Mouse (Mus musculus) WW6 (cell line): Measurements from ENCODE around the gene Cyba.

Experiments
- DNase-seq: peaks from one replicate; pipeline ENCODE4 v3.0.0-alpha.2; 2013; ENCODE audit warnings: low read depth, low spot score

The Cyba gene

DNA sequence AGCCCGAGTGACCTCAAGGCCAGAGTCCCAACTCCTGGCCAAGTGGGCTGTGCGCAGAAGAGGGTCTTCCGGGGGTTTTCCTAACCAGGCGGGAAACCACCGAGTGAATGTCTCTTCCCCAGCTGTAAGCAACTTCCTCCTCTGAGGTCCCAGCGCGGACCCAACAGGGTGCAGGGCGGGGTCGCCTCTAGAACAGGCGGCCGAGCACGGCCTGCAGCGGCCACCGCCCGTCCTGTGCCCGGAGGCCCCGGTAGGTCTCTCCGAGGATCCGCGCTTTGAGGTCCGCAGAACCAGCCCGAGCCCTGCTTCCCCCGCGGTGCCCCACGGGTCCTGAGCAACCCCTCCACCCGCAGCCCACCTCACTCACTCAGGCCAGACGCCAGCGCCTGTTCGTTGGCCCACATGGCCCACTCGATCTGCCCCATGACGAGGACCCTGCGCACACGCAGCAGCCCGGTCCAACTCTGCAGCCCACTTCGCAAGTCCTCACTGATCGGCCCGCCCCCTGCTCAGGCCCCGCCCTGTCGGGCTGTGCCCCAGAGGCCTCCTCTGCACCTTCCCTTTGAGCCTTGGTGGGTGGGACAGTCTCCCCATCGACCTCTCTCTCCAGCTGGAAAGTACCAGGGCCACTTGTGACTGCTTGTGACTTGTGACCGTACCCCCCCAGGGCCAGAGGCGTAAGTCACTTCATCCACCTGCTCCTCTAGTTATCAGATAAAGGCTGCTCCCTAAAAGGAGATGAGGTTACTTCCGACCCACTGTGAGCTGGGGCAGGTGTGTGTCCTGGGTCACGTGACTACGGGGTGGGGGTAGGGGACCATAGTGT lies at the start of gene Cyba:
Gene Cyba (minus strand): TSS at position 488 of the 826 bp plus-strand sequence.
- no peak for DNase-seq

DNA sequence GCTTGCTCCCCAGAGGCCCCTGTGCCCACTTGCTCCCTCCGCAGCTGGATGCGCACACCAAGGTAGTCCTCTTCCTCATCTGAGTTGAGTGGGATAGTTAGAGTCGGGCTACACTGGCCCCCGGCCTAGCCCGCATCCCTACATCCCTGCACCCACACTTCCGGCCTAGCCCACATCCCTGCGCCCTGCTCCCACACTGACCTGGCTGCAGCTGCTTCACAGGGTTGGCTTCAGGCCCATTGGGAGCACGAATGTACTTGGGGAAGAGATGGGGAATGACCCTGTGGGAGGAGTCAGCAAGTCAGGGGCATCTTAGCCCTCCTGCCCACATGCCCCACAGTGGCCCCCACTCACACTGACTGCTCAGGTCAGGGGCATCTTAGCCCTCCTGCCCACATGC lies 49.7 kb upstream of the Cyba start:
- no peak for DNase-seq

DNA sequence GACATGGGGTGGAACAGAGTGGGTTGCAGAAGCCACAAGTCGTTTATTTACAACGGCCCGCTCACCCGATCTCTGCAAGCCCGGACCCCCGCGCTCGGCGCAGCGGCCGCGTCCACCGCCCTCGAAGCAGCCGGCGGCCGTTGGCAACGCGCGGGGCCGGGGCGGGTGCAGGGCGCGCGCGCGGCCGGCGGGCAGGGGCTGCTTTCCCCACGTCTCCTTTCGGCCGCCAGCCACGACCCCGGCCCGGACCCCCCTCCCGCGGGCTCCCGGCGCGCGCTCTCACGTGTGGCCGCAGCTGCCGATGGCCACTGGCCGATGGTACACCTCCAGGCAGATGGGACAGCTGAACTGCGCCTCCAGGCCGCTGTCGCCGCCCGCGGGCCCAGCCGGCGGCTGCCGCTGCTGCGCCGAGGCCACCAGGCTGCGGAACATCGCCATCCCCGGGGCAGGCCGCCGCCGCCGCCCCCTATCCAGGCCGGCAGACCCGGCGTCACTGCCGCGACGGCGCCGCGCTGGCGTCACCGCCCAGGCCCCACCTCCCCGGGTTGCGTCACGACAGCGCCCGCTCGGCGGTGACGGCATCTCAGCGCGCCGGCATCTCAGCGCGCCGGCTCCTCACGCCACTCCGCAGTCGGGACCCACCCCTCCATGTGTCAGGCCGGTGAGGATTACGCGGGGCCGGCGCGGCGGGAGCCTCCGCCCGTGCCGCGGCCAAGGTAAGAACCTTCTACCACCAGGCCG lies 43.0 kb upstream of the Cyba start, which contains the start of the genes Rnf166 and Ctu2:
Gene Rnf166 (minus strand): TSS at position 485 of the 741 bp plus-strand sequence.
Gene Ctu2 (plus strand): TSS at position 564 of the 741 bp plus-strand sequence.
- DNase-seq, result peak; percentile 89

DNA sequence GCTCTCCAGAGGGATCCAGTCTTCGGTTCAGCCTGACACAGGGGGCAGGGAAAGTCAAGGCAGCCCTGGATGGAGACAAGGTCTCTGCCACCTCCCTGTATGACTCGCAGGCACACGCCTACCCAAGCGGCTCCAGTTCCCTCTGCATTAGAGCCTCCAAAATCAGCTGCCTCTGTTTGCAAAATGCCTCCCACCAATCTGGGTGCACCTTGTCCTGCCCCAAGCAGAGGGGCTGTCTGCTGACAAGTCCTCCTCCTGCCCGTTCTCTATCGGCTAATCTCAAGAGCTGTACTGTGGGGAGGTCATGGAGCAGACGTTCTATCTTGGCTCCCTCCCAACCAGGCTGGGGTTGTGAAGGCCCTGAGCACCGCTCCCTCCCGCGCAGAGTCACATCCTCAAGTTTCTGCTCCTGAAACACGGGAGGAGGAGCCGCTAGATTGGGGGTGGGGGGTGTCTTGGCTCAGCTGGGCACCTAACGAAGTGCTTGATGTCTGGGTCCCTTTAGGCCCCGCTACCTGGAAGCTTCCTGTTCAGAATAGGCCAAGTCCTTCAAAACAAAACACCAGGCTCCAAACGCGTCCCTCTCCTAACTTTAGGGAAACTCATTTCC lies 42.3 kb upstream of the Cyba start:
- no peak for DNase-seq

DNA sequence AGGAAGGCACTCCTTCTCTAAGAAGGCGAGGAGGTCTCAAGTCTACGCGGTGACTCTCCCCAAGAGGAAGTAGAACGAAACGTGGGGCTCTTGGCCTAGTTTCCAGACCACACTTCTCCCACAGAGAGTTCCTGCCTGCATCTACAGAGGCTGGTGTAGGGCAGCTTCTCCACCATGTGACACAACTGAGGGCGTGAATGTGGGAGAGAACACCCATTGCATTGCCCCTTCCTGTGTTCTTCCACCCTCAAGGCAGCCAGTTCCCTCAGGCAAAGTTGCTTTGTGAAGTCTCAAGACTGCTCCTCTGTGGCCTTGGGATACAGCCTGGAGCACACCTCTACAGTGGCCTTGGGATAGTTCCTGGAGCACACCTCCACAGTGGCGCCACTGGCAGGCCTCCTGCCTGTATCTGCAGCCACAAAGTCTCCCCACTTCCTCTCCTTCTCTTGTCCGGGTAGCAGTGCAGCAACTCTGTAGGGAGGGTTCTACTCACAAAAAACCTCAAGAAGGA lies 41.2 kb upstream of the Cyba start:
- no peak for DNase-seq

DNA sequence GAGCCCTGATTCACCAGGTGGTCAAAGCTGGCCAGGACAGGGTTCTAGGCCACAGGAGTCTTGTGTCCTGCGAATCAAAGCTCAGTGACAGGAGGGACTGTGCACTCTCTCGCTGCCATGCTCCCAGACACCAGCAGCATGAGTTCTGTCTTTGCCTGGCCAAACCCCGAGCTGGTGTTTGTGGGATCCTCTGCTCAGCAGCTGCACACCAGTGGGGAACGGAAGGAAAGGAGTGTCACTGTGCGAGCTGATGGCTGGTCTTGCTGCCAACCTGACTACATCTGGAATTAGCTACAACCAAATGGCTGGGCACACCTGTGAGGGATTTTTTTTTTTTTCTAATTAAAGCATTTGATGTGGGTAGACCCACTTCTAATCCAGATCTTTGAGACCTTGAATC lies 38.0 kb upstream of the Cyba start:
- no peak for DNase-seq

DNA sequence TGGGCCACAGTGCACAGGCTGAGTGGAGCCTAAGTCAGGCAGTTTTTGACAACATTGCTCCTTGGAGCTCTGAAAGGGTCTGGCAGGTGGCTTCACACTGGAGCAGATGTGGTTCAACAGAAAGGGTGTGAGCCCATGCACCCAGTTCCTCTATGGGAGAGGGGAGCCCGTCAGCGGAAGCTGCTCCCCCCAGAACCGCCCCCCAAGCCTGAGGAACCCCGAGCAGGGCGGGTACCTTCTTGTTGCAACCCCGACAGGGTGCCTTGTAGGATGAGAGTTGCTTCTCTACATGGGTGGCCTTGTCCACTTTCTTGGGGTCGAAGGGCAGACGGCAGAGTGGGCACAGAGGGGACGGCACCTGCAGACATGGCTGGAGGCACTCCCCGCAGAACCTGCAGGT lies 37.2 kb upstream of the Cyba start:
- DNase-seq, result no peak

GRCm38 (mm10) chr8:122469407-122469806 lies 36.7 kb upstream of the Cyba start:
- DNase-seq, result no peak

DNA sequence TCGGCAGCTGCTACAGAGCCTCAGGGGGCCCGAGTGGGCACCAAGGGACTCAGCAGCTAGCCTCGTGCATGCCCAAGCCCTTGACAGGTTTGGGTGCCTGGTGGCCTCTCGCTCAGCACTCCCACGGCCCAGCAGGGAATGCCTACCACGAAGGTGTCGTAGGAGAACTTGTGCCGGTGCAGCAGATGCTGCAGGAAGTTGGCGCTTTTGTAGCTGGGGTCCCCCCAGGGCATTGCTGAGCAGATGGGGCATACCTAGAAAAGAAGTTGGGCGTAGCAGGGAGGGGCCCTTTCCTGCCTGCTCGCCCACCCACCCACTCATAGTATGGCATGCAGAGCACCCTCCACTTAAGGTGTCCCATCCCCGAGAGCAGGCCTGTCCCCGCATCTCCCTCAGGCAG lies 35.1 kb upstream of the Cyba start:
- DNase-seq, result no peak

DNA sequence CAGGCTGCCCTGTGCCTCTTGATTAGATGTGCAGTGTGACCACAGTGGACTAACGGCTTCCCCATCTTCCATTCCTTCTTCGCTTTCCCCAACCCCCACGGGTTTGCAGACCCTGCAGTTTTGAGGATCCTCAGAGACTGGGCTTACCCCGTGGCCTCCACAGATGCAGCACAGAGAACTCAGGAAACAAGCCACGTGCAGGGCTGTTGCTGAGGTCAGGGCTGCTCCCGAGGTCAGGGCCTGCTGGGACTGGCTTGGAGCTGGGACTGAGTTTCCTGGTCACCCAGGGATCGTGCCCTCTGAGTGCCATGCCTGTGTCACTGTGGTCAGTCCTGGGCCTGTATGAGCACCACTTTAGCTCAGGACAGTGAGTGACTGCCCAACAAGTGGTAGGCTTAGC lies 32.3 kb upstream of the Cyba start:
- no peak for DNase-seq

GRCm38 (mm10) chr8:122463651-122464640 lies 31.2 kb upstream of the Cyba start:
- DNase-seq, result no peak

- no peak for DNase-seq
Measured at GRCm38 (mm10) chr8:122462510-122462909, 29.8 kb upstream of the Cyba start.

DNA sequence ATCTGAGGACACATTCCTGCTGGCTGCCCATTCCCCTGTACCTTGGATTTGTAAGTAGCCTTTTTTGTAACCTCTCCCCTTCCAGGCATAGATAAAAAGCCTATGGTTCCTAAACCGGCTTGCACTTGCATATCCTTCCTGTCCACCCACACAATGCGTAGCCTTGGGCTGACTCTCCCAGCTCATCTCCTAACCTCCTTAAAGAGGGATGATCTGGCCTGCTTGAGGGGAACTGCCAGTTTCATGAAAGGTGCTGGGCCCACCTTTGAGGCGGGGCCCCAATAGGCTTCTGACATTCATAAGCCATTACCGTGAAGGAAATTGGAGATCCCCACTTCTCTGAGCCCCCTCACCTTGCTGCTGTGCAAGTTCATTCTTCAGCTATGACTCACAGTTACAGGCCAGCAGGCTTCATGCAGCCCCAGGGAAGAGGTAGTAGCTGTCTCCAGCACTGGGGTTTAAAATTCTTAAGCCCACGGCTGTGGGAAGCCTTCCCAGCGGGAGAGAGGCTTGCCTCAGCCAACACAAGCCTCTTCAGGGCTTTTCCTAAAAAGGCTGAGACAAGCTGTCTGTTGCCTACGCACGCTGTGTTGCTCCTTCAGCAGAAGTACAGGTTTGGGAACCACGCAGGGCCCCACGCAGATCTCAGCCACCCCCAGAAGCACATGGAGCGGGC lies 28.9 kb upstream of the Cyba start:
- no peak for DNase-seq

DNA sequence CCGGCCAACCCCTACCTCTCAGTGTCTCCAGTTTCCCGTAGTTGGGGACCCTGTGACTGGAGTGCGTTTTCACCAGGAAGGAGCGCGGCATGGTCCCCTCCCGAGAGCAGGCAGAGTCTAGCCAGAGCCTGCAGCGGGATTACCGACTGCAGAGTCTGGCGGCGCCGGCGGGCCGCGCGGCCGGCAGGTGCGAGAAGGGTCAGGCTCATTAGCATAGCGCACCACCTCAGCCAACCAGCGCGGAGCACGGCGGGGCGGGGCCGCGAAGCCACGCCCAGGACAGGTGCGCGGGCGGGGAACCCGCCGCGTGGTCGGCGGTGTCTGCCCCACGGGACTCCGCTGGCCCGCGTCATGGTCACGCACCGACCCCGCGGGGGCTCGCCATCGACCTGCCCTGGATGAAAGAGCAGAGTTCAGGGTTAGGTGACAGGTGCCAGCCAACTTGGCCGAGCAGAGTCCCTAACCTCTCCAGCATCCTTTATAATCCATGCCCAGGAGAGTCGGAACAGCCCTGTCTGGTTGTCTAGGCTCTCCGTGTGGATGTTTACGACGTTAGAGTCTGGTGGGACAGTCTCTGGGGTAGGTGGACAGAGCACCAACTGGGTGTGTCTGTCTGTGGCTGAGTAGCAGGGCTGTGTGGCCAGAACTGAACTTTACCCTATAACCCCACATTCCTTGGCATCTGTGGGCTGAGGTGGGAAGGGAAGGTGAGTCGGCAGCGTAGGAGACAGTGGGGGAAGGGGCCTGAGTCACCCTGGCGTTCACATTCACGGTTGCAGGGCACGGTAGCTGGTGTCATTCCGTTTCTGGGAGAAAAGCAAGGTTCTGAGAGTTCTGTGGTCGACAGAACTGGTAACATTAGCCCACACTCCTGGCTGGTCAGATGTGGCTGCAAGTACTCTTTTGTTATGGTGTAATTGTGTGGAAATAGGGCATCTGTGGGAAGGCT lies 28.1 kb upstream of the Cyba start, which contains the start of gene Snai3:
Gene Snai3 (minus strand): TSS at position 210 of the 949 bp plus-strand sequence.
- no peak for DNase-seq

GRCm38 (mm10) chr8:122459990-122460389 lies 27.3 kb upstream of the Cyba start:
- DNase-seq, result no peak

DNA sequence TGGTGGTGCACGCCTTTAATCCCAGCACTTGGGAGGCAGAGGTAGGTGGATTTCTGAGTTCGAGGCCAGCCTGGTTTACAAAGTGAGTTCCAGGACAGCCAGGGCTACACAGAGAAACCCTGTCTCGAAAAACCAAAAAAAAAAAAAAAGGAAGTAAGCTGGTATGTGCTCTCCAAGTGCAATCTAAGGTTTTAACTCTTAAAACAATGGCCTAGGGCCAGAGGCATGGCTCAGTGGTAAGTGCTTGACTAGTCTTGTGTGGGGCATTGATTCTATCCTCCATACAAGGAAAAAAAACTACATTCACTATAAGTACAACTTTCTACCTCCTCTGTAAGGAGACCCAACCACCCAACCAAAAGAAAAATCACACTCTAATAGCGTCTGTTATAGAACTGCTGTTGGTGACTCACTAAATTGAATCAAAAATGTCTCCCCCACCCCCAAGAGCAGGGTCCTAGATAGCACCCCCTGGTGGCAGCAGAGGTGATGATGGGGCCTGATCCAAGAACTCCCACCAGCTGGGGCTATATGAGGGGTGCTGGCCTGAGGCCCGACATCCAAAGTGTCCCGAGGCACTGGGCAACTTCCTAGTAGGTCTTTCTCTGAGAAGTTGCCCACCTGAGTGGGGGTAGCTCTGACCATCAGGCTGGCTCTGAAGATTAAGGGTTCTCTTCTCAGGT lies 26.6 kb upstream of the Cyba start:
- DNase-seq, result no peak

DNA sequence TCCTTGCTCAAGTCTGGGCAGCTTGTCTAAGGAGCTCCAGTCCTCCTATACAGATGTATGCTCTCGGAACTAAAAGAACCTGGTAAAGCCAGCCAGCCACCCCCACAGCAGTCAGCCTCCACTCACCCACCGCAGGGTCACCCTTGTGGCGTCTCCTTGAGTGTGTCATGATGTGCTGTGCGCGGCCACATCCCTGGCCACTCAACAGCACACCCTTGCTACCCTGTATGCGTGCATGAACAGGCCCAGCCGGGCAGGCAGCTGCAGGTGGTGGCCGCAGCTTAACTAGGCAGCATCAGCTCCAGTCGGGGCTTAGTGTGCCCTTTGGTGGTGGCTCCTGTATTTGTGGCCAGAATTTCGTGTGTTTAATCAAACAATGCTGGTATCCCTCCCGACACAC lies 24.4 kb upstream of the Cyba start:
- no peak for DNase-seq

- no peak for DNase-seq
Measured at GRCm38 (mm10) chr8:122454409-122454808, 21.7 kb upstream of the Cyba start.

DNA sequence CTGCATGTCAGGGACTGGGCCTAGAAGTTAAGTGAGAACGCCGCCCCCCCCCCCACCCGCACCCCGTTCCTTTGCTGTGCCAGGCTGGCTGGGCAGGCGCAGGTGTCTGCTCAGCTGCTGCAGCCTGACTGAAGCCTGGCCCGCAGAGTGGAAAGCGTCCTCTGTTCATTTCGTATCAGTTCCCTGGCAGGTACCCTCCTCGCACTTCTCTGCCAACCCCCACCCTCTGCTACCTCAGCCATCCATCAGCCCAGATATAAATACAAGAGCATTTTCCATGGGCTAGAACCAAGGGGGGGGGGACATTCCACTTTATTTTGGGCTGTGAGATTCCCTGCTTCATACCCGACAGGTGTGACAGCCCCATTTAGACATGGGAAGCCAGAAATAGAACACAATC lies 19.4 kb upstream of the Cyba start:
- DNase-seq, result no peak
